Mouse (Mus musculus) MEL (cell line): ENCODE measurements at regions not wholly inside any gene's neighbourhood (a gene's known extent, or its start where the extent isn't known, plus 50 kb on each side); places are given as distances from the start of the nearest gene placed in this dataset.

Source experiments
- DNase-seq: peaks from one replicate; pipeline ENCODE4 v3.0.0; 2011; ENCODE audit warnings: low read depth, low spot score
- H3K27ac ChIP-seq: 2 replicates; pipeline ENCODE4 v1.5.1; 2012; ENCODE audit warnings: low read depth, mild to moderate bottlenecking, control low read depth, low read length, moderate library complexity; ENCODE audit not compliant: control insufficient read depth
- H3K27me3 ChIP-seq, 2 experiments: fragments of 150-350 bp in 1 of 2; sonication (generic) in 1 of 2; 2 replicates each; pipeline ENCODE4 v1.6.1; 2012; ENCODE audit warnings: low read length in 2 of 2, mild to moderate bottlenecking in 2 of 2, improper control_type of control experiment in 1 of 2, moderate library complexity in 1 of 2; ENCODE audit not compliant: insufficient read depth in 2 of 2, control insufficient read depth in 1 of 2
- H3K36me3 ChIP-seq, 2 experiments: 2 replicates each; pipeline ENCODE4 v1.6.1; 2012 to 2014; ENCODE audit warnings: low read length in 2 of 2, improper control_type of control experiment in 1 of 2, inconsistent platforms in 1 of 2, mild to moderate bottlenecking in 1 of 2; ENCODE audit not compliant: insufficient read depth in 2 of 2, control insufficient read depth in 1 of 2
- H3K4me1 ChIP-seq, 2 experiments: fragments of 150-350 bp in 1 of 2; sonication (generic) in 1 of 2; 2 replicates each; pipeline ENCODE4 v1.6.1; 2012; ENCODE audit warnings: low read length in 2 of 2, improper control_type of control experiment in 1 of 2, mild to moderate bottlenecking in 1 of 2; ENCODE audit not compliant: insufficient read depth in 2 of 2, control insufficient read depth in 1 of 2
- H3K4me3 ChIP-seq, 2 experiments: fragments of 150-350 bp in 1 of 2; sonication (generic) in 1 of 2; 2 replicates each; pipeline ENCODE4 v1.5.1; 2012; ENCODE audit warnings: low read depth in 2 of 2, low read length in 2 of 2, mild to moderate bottlenecking in 2 of 2, moderate library complexity in 2 of 2, control low read depth in 1 of 2, improper control_type of control experiment in 1 of 2; ENCODE audit not compliant: control insufficient read depth in 1 of 2, insufficient read depth in 1 of 2
- H3K79me2 ChIP-seq: 2 replicates; pipeline ENCODE4 v1.6.1; 2012; ENCODE audit warnings: mild to moderate bottlenecking, low read length, moderate library complexity; ENCODE audit not compliant: control insufficient read depth, poor library complexity, insufficient read depth
- H3K9ac ChIP-seq: 2 replicates; pipeline ENCODE4 v1.6.1; 2012; ENCODE audit warnings: low read depth, mild to moderate bottlenecking, control low read depth, low read length, moderate library complexity; ENCODE audit not compliant: control insufficient read depth, poor library complexity, severe bottlenecking
- H3K9me3 ChIP-seq: fragments of 150-350 bp; sonication (generic); replicated peaks from 2 replicates; pipeline ENCODE4 v1.6.1; 2012; ENCODE audit warnings: mild to moderate bottlenecking, low read length, improper control_type of control experiment, moderate library complexity; ENCODE audit not compliant: insufficient read depth
- BHLHE40 ChIP-seq: IDR thresholded peaks from 2 replicates; pipeline ENCODE4 v1.6.1; 2012; ENCODE audit warnings: low read depth, mild to moderate bottlenecking, inconsistent platforms, low read length, improper control_type of control experiment, borderline replicate concordance
- E2F4 ChIP-seq: IDR thresholded peaks from 2 replicates; pipeline ENCODE4 v1.6.1; 2011; ENCODE audit warnings: low read depth, low read length, improper control_type of control experiment, borderline replicate concordance
- ETS1 ChIP-seq: IDR thresholded peaks from 2 replicates; pipeline ENCODE4 v1.6.1; 2012; ENCODE audit warnings: low read depth, mild to moderate bottlenecking, inconsistent platforms, low read length, improper control_type of control experiment, moderate library complexity
- JUND ChIP-seq: IDR thresholded peaks from 2 replicates; pipeline ENCODE4 v1.6.1; 2011; ENCODE audit warnings: low read depth, mild to moderate bottlenecking, improper control_type of control experiment, low read length
- KAT2A ChIP-seq: conservative IDR thresholded peaks from 2 replicates; pipeline ENCODE4 v1.6.1; 2012; ENCODE audit warnings: low read depth, low read length, improper control_type of control experiment, inconsistent platforms
- MAFK ChIP-seq: IDR thresholded peaks from 2 replicates; pipeline ENCODE4 v1.6.1; 2011; ENCODE audit warnings: low read depth, mild to moderate bottlenecking, low read length, improper control_type of control experiment, borderline replicate concordance
- MXI1 ChIP-seq: IDR thresholded peaks from 2 replicates; pipeline ENCODE4 v1.6.1; 2011; ENCODE audit warnings: mild to moderate bottlenecking, low read depth, low read length, improper control_type of control experiment
- NELFE ChIP-seq: IDR thresholded peaks from 2 replicates; pipeline ENCODE4 v1.6.1; 2011; ENCODE audit warnings: low read depth, low read length, improper control_type of control experiment
- NRF1 ChIP-seq: IDR thresholded peaks from 2 replicates; pipeline ENCODE4 v1.6.1; 2014; ENCODE audit warnings: low read depth, mild to moderate bottlenecking, inconsistent platforms, low read length, improper control_type of control experiment, moderate library complexity; ENCODE audit not compliant: poor library complexity, insufficient read depth, severe bottlenecking
- POLR2AphosphoS2 ChIP-seq: IDR thresholded peaks from 2 replicates; pipeline ENCODE4 v1.6.1; 2011; ENCODE audit warnings: low read length, improper control_type of control experiment
- RAD21 ChIP-seq: IDR thresholded peaks from 2 replicates; pipeline ENCODE4 v1.6.1; 2011; ENCODE audit warnings: mild to moderate bottlenecking, low read depth, low read length, improper control_type of control experiment
- RCOR1 ChIP-seq: IDR thresholded peaks from 2 replicates; pipeline ENCODE4 v1.6.1; 2012; ENCODE audit warnings: low read depth, mild to moderate bottlenecking, inconsistent platforms, low read length, improper control_type of control experiment
- SMC3 ChIP-seq: IDR thresholded peaks from 2 replicates; pipeline ENCODE4 v1.6.1; 2011; ENCODE audit warnings: low read depth, low read length, improper control_type of control experiment
- TAL1 ChIP-seq: IDR thresholded peaks from 2 replicates; pipeline ENCODE4 v1.6.1; 2012; ENCODE audit warnings: mild to moderate bottlenecking, inconsistent platforms, low read length, moderate library complexity, mixed read lengths
- USF2 ChIP-seq, 2 experiments: IDR thresholded peaks; 2 replicates each; pipeline ENCODE4 v1.6.1; 2011 to 2012; ENCODE audit warnings: improper control_type of control experiment in 2 of 2, low read length in 2 of 2, borderline replicate concordance in 1 of 2, inconsistent platforms in 1 of 2, low read depth in 1 of 2, mild to moderate bottlenecking in 1 of 2; ENCODE audit not compliant: insufficient read depth in 1 of 2
- ZC3H11A ChIP-seq: IDR thresholded peaks from 2 replicates; pipeline ENCODE4 v1.6.1; 2012; ENCODE audit warnings: low read depth, mild to moderate bottlenecking, inconsistent platforms, low read length, improper control_type of control experiment
- ZMIZ1 ChIP-seq: IDR thresholded peaks from 2 replicates; pipeline ENCODE4 v1.6.1; 2012; ENCODE audit warnings: low read depth, mild to moderate bottlenecking, inconsistent platforms, low read length, improper control_type of control experiment, moderate library complexity
- ZNF384 ChIP-seq: IDR thresholded peaks from 2 replicates; pipeline ENCODE4 v1.6.1; 2012; ENCODE audit warnings: low read depth, mild to moderate bottlenecking, inconsistent platforms, low read length, improper control_type of control experiment

- Histone ChIP-seq H3K9me3 (no peaks in the 10 kb centered on the region), H3K9ac (no peak overlapping the region), H3K4me3 (no peak overlapping the region), H3K36me3 (no peaks in the 10 kb centered on the region), H3K27me3 (no peaks in the 10 kb centered on the region), H3K4me1 (no peaks in the 10 kb centered on the region), H3K27ac (no peak overlapping the region), H3K79me2 (no peaks in the 10 kb centered on the region)
- no peak for DNase-seq
- no peak; the same call in 1 of the 2 replicates for TF ChIP-seq RAD21
- no peak for TF ChIP-seq POLR2AphosphoS2
These were observed 84.3 kb downstream of the Gm12689 start for GRCm38 (mm10) chr4:99379983-99380382.

GRCm38 (mm10) chr4:99385381-99385780 is 89.7 kb downstream of the Gm12689 start:
- H3K79me2 ChIP-seq = no peaks in the 10 kb centered on the region
- H3K27me3 ChIP-seq = no peaks in the 10 kb centered on the region
- no peaks in the 10 kb centered on the region for H3K4me1 ChIP-seq
- no peak overlapping the region for H3K9ac ChIP-seq
- TF ChIP-seq ETS1 (no peak), MXI1 (no peak), MAFK (no peak), BHLHE40 (no peak), SMC3 (no peak), JUND (no peak), NRF1 (no peak), KAT2A (no peak), E2F4 (no peak), ZNF384 (no peak), USF2 (IDR thresholded peaks at IDR 0.05; ENCODE audit: borderline replicate concordance in 1 of 2, insufficient read depth in 1 of 2, low read depth in 1 of 2, low read length in 2 of 2) (no peak), ZC3H11A (no peak), RCOR1 (no peak), NELFE (no peak), TAL1 (no peak), ZMIZ1 (no peak)
- TF ChIP-seq, all 39 proteins: peak for 0
- Histone ChIP-seq H3K27ac (no peak overlapping the region), H3K9me3 (no peaks in the 10 kb centered on the region), H3K36me3 (no peaks in the 10 kb centered on the region), H3K4me3 (no peak overlapping the region)
- no peak for DNase-seq
